Mouse (Mus musculus) embryonic stem cell, embryonic (primary cell): Measurements from ENCODE around the gene Trpv6.

ENCODE experiments used
- CTCF ChIA-PET, 4 experiments: fragments of 300-600 bp in 2 of 4; fragments of 350-600 bp in 2 of 4; sonication (Branson Sonifier 250); formaldehyde crosslinking; loops; one replicate each; lab custom pipeline; 2022; ENCODE audit warnings: inconsistent platforms in 2 of 4; lab: Charles Lee
- POLR2A ChIA-PET, 4 experiments: fragments of 300-600 bp in 2 of 4; fragments of 350-600 bp in 2 of 4; sonication (Branson Sonifier 250); formaldehyde crosslinking; loops; one replicate each; lab custom pipeline; 2022; ENCODE audit warnings: antibody characterized with exemption in 4 of 4, inconsistent platforms in 1 of 4; lab: Charles Lee

The Trpv6 gene

GRCm38 (mm10) chr6:41636178-41636577 lies at the start of gene Trpv6:
Gene Trpv6 (minus strand): TSS chr6:41636405.
- ChIA-PET POLR2A (no interaction called here), CTCF (interaction anchor here in 1 of 4 experiments (0.9 kb wide), 1 partner anchor 14 kb away, joined by 3 read pairs; no protein-coding TSS in a partner anchor)

GRCm38 (mm10) chr6:41685596-41685995 lies 49.4 kb upstream of the Trpv6 start:
- CTCF ChIA-PET: interaction anchor here in 1 of 4 experiments (0.6 kb wide), 1 partner anchor 452 kb away, joined by 8 read pairs; no protein-coding TSS in a partner anchor
- POLR2A ChIA-PET: no interaction called here

- POLR2A ChIA-PET: no interaction called here
- CTCF ChIA-PET: no interaction called here
Observed at GRCm38 (mm10) chr6:41684911-41685310, 48.7 kb upstream of the Trpv6 start.

GRCm38 (mm10) chr6:41684131-41684530 lies 47.9 kb upstream of the Trpv6 start, which contains the start of gene Llcfc1:
Gene Llcfc1 (plus strand): TSS chr6:41684431.
- ChIA-PET CTCF (interaction anchor here in 1 of 4 experiments (0.5 to 0.7 kb wide), 2 partner anchors 547 to 574 kb away, joined by 4 to 11 read pairs; no protein-coding TSS in a partner anchor), POLR2A (no interaction called here)

GRCm38 (mm10) chr6:41681656-41682055 lies 45.5 kb upstream of the Trpv6 start:
- ChIA-PET CTCF (no interaction called here), POLR2A (no interaction called here)

- ChIA-PET POLR2A (interaction anchor here in 1 of 4 experiments (1.0 kb wide), 1 partner anchor 76 kb away, joined by 3 read pairs; the partner anchor contains the start of gene Ephb6), CTCF (no interaction called here)
Observed at GRCm38 (mm10) chr6:41680669-41681068, 44.5 kb upstream of the Trpv6 start, which contains the start of gene Trpv5. Gene Trpv5 (minus strand): TSS chr6:41680769.

- ChIA-PET CTCF (interaction anchor here in 1 of 4 experiments (0.6 kb wide), 1 partner anchor 281 kb away, joined by 3 read pairs; no protein-coding TSS in a partner anchor), POLR2A (no interaction called here)
Observed at GRCm38 (mm10) chr6:41676530-41676929, 40.3 kb upstream of the Trpv6 start.

- POLR2A ChIA-PET: interaction anchor here in 1 of 4 experiments (0.9 kb wide), 1 partner anchor 57 kb away, joined by 5 read pairs; the partner anchor contains the start of gene Ephb6
- CTCF ChIA-PET: interaction anchor here in 3 of 4 experiments (0.6 to 1.0 kb wide), 4 partner anchors 33 to 782 kb away, joined by 3 read pairs; no protein-coding TSS in a partner anchor
Observed at GRCm38 (mm10) chr6:41662320-41662719, 26.1 kb upstream of the Trpv6 start.

GRCm38 (mm10) chr6:41658487-41658886 lies 22.3 kb upstream of the Trpv6 start:
- ChIA-PET CTCF (no interaction called here), POLR2A (no interaction called here)

- POLR2A ChIA-PET: no interaction called here
- CTCF ChIA-PET: no interaction called here
Observed at GRCm38 (mm10) chr6:41654648-41655047, 18.4 kb upstream of the Trpv6 start.

GRCm38 (mm10) chr6:41653173-41653572 lies 17.0 kb upstream of the Trpv6 start:
- ChIA-PET CTCF (no interaction called here), POLR2A (no interaction called here)

GRCm38 (mm10) chr6:41646672-41647071 lies 10.5 kb upstream of the Trpv6 start:
- POLR2A ChIA-PET: no interaction called here
- CTCF ChIA-PET: no interaction called here

- CTCF ChIA-PET: no interaction called here
Observed at GRCm38 (mm10) chr6:41646220-41646619, 10.0 kb upstream of the Trpv6 start.

GRCm38 (mm10) chr6:41643227-41643626 lies 7.0 kb upstream of the Trpv6 start:
- POLR2A ChIA-PET: no interaction called here
- CTCF ChIA-PET: no interaction called here

More at GRCm38 (mm10) chr6:41646220-41646619, 10.0 kb upstream of the Trpv6 start:
- POLR2A ChIA-PET: no interaction called here

- POLR2A ChIA-PET: no interaction called here
Observed at GRCm38 (mm10) chr6:41642765-41643164, 6.6 kb upstream of the Trpv6 start.

GRCm38 (mm10) chr6:41641173-41641866 lies 5.1 kb upstream of the Trpv6 start:
- ChIA-PET POLR2A (no interaction called here), CTCF (interaction anchor here in 1 of 4 experiments (1.3 kb wide), 1 partner anchor 19 kb away, joined by 3 read pairs; no protein-coding TSS in a partner anchor)

More at GRCm38 (mm10) chr6:41642765-41643164, 6.6 kb upstream of the Trpv6 start:
- CTCF ChIA-PET: no interaction called here

- ChIA-PET CTCF (interaction anchor here in 1 of 4 experiments (1.3 kb wide), 1 partner anchor 18 kb away, joined by 3 read pairs; no protein-coding TSS in a partner anchor), POLR2A (no interaction called here)
Observed at GRCm38 (mm10) chr6:41640449-41640848, 4.2 kb upstream of the Trpv6 start.

- CTCF ChIA-PET: no interaction called here
- POLR2A ChIA-PET: no interaction called here
Observed at GRCm38 (mm10) chr6:41637927-41638506, 1.8 kb upstream of the Trpv6 start.

- ChIA-PET CTCF (no interaction called here), POLR2A (interaction anchor here in 1 of 4 experiments (0.5 kb wide), 1 partner anchor 72 kb away, joined by 3 read pairs; no protein-coding TSS in a partner anchor)
Observed at GRCm38 (mm10) chr6:41637393-41637792, 1.2 kb upstream of the Trpv6 start.

- ChIA-PET CTCF (no interaction called here), POLR2A (no interaction called here)
Observed at GRCm38 (mm10) chr6:41635211-41635610, 994 bp downstream of the Trpv6 start.
